Mouse (Mus musculus) lung, postnatal 0 days (tissue): ENCODE data around the gene Glce. TPM values are rescaled to one million over a fixed set of nuclear protein-coding genes. Genes with fewer than 3 reads are reported as not detected.

Experiments
- ATAC-seq: fragments of 200-750 bp; cut with Nextera tagmentation; 2 replicates; pipeline ENCODE4 v1.8.0; 2017; ENCODE audit warnings: moderate library complexity
- DNase-seq: peaks from one replicate; pipeline ENCODE4 v3.0.0-alpha.2; 2016; ENCODE audit warnings: low spot score
- H3K27ac ChIP-seq: fragments of 300-500 bp; sonication (generic); 2 replicates; pipeline ENCODE4 v1.5.1; 2014; ENCODE audit warnings: antibody characterized with exemption, mild to moderate bottlenecking, low read length, mixed read lengths
- H3K27me3 ChIP-seq: fragments of 300-500 bp; sonication (generic); replicated peaks from 2 replicates; pipeline ENCODE4 v1.6.1; 2014; ENCODE audit warnings: low read length, mixed read lengths; ENCODE audit not compliant: insufficient read depth
- H3K36me3 ChIP-seq: fragments of 300-500 bp; sonication (generic); 2 replicates; pipeline ENCODE4 v1.6.1; 2014; ENCODE audit warnings: low read length, mixed read lengths; ENCODE audit not compliant: insufficient read depth
- H3K4me1 ChIP-seq: fragments of 300-500 bp; sonication (generic); 2 replicates; pipeline ENCODE4 v1.6.1; 2014; ENCODE audit warnings: antibody characterized with exemption, low read depth, low read length, mixed read lengths; ENCODE audit not compliant: insufficient read depth
- H3K4me2 ChIP-seq: fragments of 300-500 bp; sonication (generic); replicated peaks from 2 replicates; pipeline ENCODE4 v1.6.1; 2014; ENCODE audit warnings: low read depth, mild to moderate bottlenecking, low read length, moderate library complexity, mixed read lengths
- H3K4me3 ChIP-seq: fragments of 300-500 bp; sonication (generic); 2 replicates; pipeline ENCODE4 v1.5.1; 2014; ENCODE audit warnings: low read depth, low read length
- H3K9ac ChIP-seq: fragments of 300-500 bp; sonication (generic); replicated peaks from 2 replicates; pipeline ENCODE4 v1.6.1; 2014; ENCODE audit warnings: low read depth, mild to moderate bottlenecking
- H3K9me3 ChIP-seq: fragments of 300-500 bp; sonication (generic); 2 replicates; pipeline ENCODE4 v1.6.1; 2016; ENCODE audit warnings: low read length, mixed read lengths
- CTCF ChIP-seq: IDR thresholded peaks from 2 replicates; pipeline ENCODE4 v1.5.1; 2016; ENCODE audit warnings: antibody characterized with exemption, mild to moderate bottlenecking
- EP300 ChIP-seq: IDR thresholded peaks from 2 replicates; pipeline ENCODE4 v1.6.1; 2016; ENCODE audit warnings: antibody characterized with exemption, mild to moderate bottlenecking, control low read depth
- WGBS: fragments of 180-500 bp; shearing (Covaris S2); extraction: QIAGEN DNeasy Blood & Tissue Kit; methylation state at CpG from one replicate; pipeline ENCODE4 v1.1.7; 2014; 5-methylcytosine and 5-hydroxymethylcytosine counted together
- polyA plus RNA-seq: library from polyadenylated mRNA; unstranded; fragments of >200 nt; fragmentation: Nextera tagmentation; extraction: Ambion mirVana; gene quantifications from 2 replicates; pipeline ENCODE4 v1.2.1, GENCODE M21; 2015

The Glce gene
- 8.5 and 9.6 TPM in 2 replicates for polyA plus RNA-seq

- Histone ChIP-seq H3K4me1 (no peaks in the 10 kb centered on the region), H3K4me3 (peak within 1 kb of the TSS; percentile 92), H3K4me2 (peak within 1 kb of the TSS; percentile 96), H3K9me3 (no peaks in the 10 kb centered on the region), H3K27me3 (no peaks in the 10 kb centered on the region), H3K27ac (peak within 1 kb of the TSS; percentile 87), H3K9ac (peak within 1 kb of the TSS; percentile 86), H3K36me3 (no peaks in the 10 kb centered on the region)
- ATAC-seq (peak; percentile 99), DNase-seq (peak; percentile 98)
- WGBS, result under 1% methylated on average over 51 of the region's 51 CpGs
- 0 out of 2 replicates have a peak, but pooled peaks have one; percentile 34 for TF ChIP-seq EP300
- TF ChIP-seq CTCF, result no peak
These were observed at the start of gene Glce for GRCm38 (mm10) chr9:62122508-62123215. Gene Glce (minus strand): TSS chr9:62122655.

GRCm38 (mm10) chr9:62172239-62172638 is 49.8 kb upstream of the Glce start:
- TF ChIP-seq EP300 (no peak), CTCF (no peak)
- Histone ChIP-seq H3K9ac (no peak overlapping the region), H3K9me3 (no peaks in the 10 kb centered on the region), H3K4me3 (no peak overlapping the region), H3K4me2 (no peak overlapping the region), H3K27ac (no peak overlapping the region), H3K27me3 (no peaks in the 10 kb centered on the region), H3K4me1 (no peaks in the 10 kb centered on the region), H3K36me3 (no peaks in the 10 kb centered on the region)
- ATAC-seq (no peak), DNase-seq (no peak)
- WGBS, result 69% methylated on average over 3 of the region's 3 CpGs

- 90% methylated on average over 2 of the region's 2 CpGs for WGBS
- no peak for TF ChIP-seq EP300
- no peak for DNase-seq
- H3K27ac ChIP-seq, result no peak overlapping the region
- H3K4me1 ChIP-seq, result no peaks in the 10 kb centered on the region
- H3K36me3 ChIP-seq, result no peaks in the 10 kb centered on the region
- ATAC-seq, result no peak
- no peak overlapping the region for H3K4me3 ChIP-seq
- no peak overlapping the region for H3K9ac ChIP-seq
- H3K27me3 ChIP-seq, result no peaks in the 10 kb centered on the region
- no peak overlapping the region for H3K4me2 ChIP-seq
- no peaks in the 10 kb centered on the region for H3K9me3 ChIP-seq
These were observed 48.5 kb upstream of the Glce start for GRCm38 (mm10) chr9:62170921-62171320.

- 57% methylated on average over 5 of the region's 5 CpGs for WGBS
- no peak for TF ChIP-seq CTCF
- TF ChIP-seq EP300, result no peak
- no peaks in the 10 kb centered on the region for H3K27me3 ChIP-seq
These were observed 44.2 kb upstream of the Glce start for GRCm38 (mm10) chr9:62166621-62167020.

GRCm38 (mm10) chr9:62166186-62166585 is 43.7 kb upstream of the Glce start:
- Histone ChIP-seq H3K4me1 (no peaks in the 10 kb centered on the region), H3K9ac (no peak overlapping the region), H3K4me3 (no peak overlapping the region), H3K27ac (no peak overlapping the region), H3K27me3 (no peaks in the 10 kb centered on the region), H3K4me2 (no peak overlapping the region), H3K9me3 (no peaks in the 10 kb centered on the region), H3K36me3 (no peaks in the 10 kb centered on the region)
- ATAC-seq (no peak), DNase-seq (no peak)
- 72% methylated on average over 4 of the region's 4 CpGs for WGBS
- TF ChIP-seq CTCF, result no peak
- TF ChIP-seq EP300, result no peak

More at GRCm38 (mm10) chr9:62166621-62167020, 44.2 kb upstream of the Glce start:
- no peaks in the 10 kb centered on the region for H3K36me3 ChIP-seq
- H3K4me2 ChIP-seq, result no peak overlapping the region
- H3K9me3 ChIP-seq, result no peaks in the 10 kb centered on the region
- ATAC-seq, result no peak
- H3K27ac ChIP-seq, result no peak overlapping the region
- H3K9ac ChIP-seq, result no peak overlapping the region
- no peaks in the 10 kb centered on the region for H3K4me1 ChIP-seq
- DNase-seq, result no peak
- H3K4me3 ChIP-seq, result no peak overlapping the region

GRCm38 (mm10) chr9:62162889-62163291 is 40.4 kb upstream of the Glce start:
- H3K4me3 ChIP-seq, result no peak overlapping the region
- H3K4me2 ChIP-seq, result no peak overlapping the region
- WGBS, result 56% methylated on average over 4 of the region's 4 CpGs
- DNase-seq (no peak), ATAC-seq (no peak)
- no peak overlapping the region for H3K9ac ChIP-seq
- TF ChIP-seq CTCF (no peak), EP300 (no peak)
- H3K9me3 ChIP-seq, result no peaks in the 10 kb centered on the region
- H3K27ac ChIP-seq, result no peak overlapping the region
- H3K36me3 ChIP-seq, result no peaks in the 10 kb centered on the region
- H3K4me1 ChIP-seq, result no peaks in the 10 kb centered on the region
- no peaks in the 10 kb centered on the region for H3K27me3 ChIP-seq

GRCm38 (mm10) chr9:62160788-62161187 is 38.3 kb upstream of the Glce start:
- Histone ChIP-seq H3K4me2 (no peak overlapping the region), H3K36me3 (no peaks in the 10 kb centered on the region), H3K9me3 (no peaks in the 10 kb centered on the region), H3K4me1 (no peaks in the 10 kb centered on the region), H3K27me3 (no peaks in the 10 kb centered on the region), H3K27ac (no peak overlapping the region), H3K4me3 (no peak overlapping the region), H3K9ac (no peak overlapping the region)
- DNase-seq (no peak), ATAC-seq (no peak)
- 42% methylated on average over 6 of the region's 6 CpGs for WGBS
- TF ChIP-seq CTCF (no peak), EP300 (no peak)
